Mouse (Mus musculus): ENCODE results near the gene Hectd4. TPM values are rescaled to one million over a fixed set of nuclear protein-coding genes. Genes with fewer than 3 reads are reported as not detected.

Hectd4 gene
- total RNA-seq, 1 experiment from 2014 or later = 40.7 TPM

- no peak for ATAC-seq (ENCODE audit: extremely low read depth, insufficient number of reproducible peaks, low FRiP score, poor library complexity, severe bottlenecking)
Observed at GRCm38 (mm10) chr5:121399540-121399939, 179.5 kb downstream of the Hectd4 start.

- ATAC-seq (ENCODE audit: extremely low read depth, insufficient number of reproducible peaks, low FRiP score, poor library complexity, severe bottlenecking) = no peak
Observed at GRCm38 (mm10) chr5:121400064-121400463, 180.0 kb downstream of the Hectd4 start.

DNA sequence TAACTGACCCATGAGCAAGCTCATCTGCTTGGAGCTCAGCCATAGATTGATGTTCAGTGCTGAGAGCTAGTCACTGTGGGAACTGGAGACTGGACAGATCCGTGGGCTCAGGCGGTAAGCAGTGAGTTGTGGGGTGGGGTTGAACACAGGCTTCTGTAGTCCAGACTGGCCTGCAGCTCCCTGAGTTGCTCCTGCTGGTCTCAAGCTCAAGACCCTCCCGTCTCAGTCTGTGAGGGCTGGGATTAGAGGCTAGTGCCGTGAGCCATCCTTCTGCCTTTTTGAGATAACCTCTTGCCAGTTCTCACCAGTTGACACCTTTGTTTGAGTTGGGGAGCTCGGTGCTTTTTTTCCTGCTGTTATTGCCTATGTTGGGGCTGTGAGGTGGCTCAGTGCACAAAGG lies 180.8 kb downstream of the Hectd4 start:
- no peak for ATAC-seq (ENCODE audit: extremely low read depth, insufficient number of reproducible peaks, low FRiP score, poor library complexity, severe bottlenecking)

DNA sequence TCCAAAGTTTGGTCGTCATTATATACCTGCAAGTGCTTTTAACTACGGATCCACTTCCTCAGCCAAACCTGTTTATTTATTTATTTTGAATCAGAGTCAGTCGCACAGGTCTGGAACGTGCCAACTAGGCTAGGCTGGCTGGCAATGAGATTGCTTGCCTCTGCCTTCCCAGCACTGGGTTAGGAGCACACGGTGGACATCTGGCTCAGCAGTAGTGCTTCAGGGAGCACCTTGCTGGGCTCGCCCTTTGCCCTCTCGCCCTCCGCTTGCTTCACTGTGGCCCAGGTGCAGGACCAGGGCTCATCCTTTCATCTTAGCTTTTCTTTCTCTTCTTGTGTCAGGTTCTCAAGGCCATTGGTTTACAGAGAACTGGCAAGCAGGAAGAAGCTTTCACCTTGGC lies 187.8 kb downstream of the Hectd4 start:
- no peak for ATAC-seq (ENCODE audit: extremely low read depth, insufficient number of reproducible peaks, low FRiP score, poor library complexity, severe bottlenecking)

DNA sequence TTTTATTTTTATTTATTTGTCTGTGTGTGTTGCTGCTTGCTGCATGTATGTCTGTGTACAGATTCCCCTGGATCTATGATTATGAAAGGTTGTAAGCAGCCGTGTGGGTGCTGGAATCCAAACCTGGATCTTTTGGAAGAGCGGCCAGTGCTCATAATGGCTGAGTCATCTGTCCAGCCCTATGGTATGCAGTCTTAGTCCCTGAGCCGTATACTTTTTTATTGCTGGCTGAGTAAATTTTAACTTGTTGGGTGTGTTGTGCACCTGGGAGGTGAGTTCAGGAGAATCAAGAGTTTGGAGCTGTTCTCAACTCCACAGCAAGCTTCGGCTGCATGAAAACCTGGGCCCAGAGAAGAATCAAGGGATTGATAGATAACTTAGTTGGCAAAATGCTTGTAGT lies 191.0 kb downstream of the Hectd4 start:
- no peak for ATAC-seq (ENCODE audit: extremely low read depth, insufficient number of reproducible peaks, low FRiP score, poor library complexity, severe bottlenecking)

Other genes starting within 250 kb of the Hectd4 start
- gene Rph3a, start 210.1 kb upstream of the Hectd4 start, total RNA-seq (2017) = not detected in 2 replicates
- 46.9 and 47.7 TPM in 2 replicates for gene Ptpn11, start 28.8 kb upstream of the Hectd4 start, total RNA-seq (2017)
- 659 and 668 TPM in 2 replicates for gene Rpl6, start 15.7 kb upstream of the Hectd4 start, total RNA-seq (2017)
- gene Trafd1, start 165.4 kb downstream of the Hectd4 start, total RNA-seq (2017) = 106 and 111 TPM in 2 replicates
- 31.0 and 34.3 TPM in 2 replicates for gene Naa25, start 177.7 kb downstream of the Hectd4 start, total RNA-seq (2017)
- 0.35 and 0.86 TPM in 2 replicates for gene Tmem116, start 231.7 kb downstream of the Hectd4 start, total RNA-seq (2017)
- gene Erp29, start 232.3 kb downstream of the Hectd4 start, total RNA-seq (2017) = 362 and 399 TPM in 2 replicates

Measured in neutrophil, adult 5-6 weeks (primary cell).